3 mouse cellular contexts compared by ENCODE assay signal in genomic region chr15:44870934-44871333, GRCm38 (mm10).
A peak's percentile ranks its signal among the peaks of the same experiment; 100 is the strongest.
DNase-seq lines count a peak whose midpoint lies in the region; ATAC-seq and TF ChIP-seq lines count a peak whose summit lies in the region.
"Not testable (repeated sequence)": the region's sequence is repeated elsewhere in the genome, so short reads cannot be mapped to it uniquely, and the experiment has no call there.

No protein-coding gene starts in this region.

- H3K79me2 ChIP-seq in MEL (ENCODE audit: control insufficient read depth, insufficient read depth, low read length, poor library complexity) = not testable (repeated sequence)

- H3K4me2 ChIP-seq in midbrain, embryonic 11.5 days = not testable (repeated sequence)

- TF ChIP-seq POLR2A in MEL (IDR thresholded peaks at IDR 0.05; ENCODE audit: control insufficient read depth in 1 of 2, insufficient read depth in 1 of 2, low read depth in 1 of 2, low read length in 2 of 2, poor library complexity in 1 of 2) = not testable (repeated sequence)

- DNase-seq in ES-E14 (ENCODE audit: low read depth, low spot score); MEL (ENCODE audit: low read depth, low spot score): not testable (repeated sequence)
- DNase-seq in midbrain, embryonic 11.5 days (ENCODE audit: low spot score, missing footprints) = peak; percentile 45

- not testable (repeated sequence) for H3K27me3 ChIP-seq in MEL (ENCODE audit: control insufficient read depth in 1 of 2, insufficient read depth in 2 of 2, low read length in 2 of 2); midbrain, embryonic 11.5 days (ENCODE audit: control insufficient read depth, insufficient read depth, low read length)

- H3K4me1 ChIP-seq in ES-E14 (ENCODE audit: control insufficient read depth in 2 of 2, insufficient read depth in 2 of 2, low read length in 2 of 2, poor library complexity in 1 of 2); MEL (ENCODE audit: control insufficient read depth in 1 of 2, insufficient read depth in 2 of 2, low read length in 2 of 2); midbrain, embryonic 11.5 days (ENCODE audit: control insufficient read depth, insufficient read depth, low read length): not testable (repeated sequence)

- TF ChIP-seq CTCF in MEL (IDR thresholded peaks at IDR 0.05 in 2 of 3, conservative IDR thresholded peaks at IDR 0.05 in 1 of 3; ENCODE audit: control insufficient read depth in 1 of 3, insufficient read depth in 1 of 3, low read depth in 2 of 3, low read length in 3 of 3, poor library complexity in 1 of 3, severe bottlenecking in 1 of 3) = not testable (repeated sequence)

- not testable (repeated sequence) for H3K9me3 ChIP-seq in ES-E14 (ENCODE audit: control insufficient read depth, insufficient read depth, low read depth, low read length); MEL (replicated peaks; ENCODE audit: insufficient read depth, low read length); midbrain, embryonic 11.5 days (ENCODE audit: control insufficient read depth, low read length)

- H3K9ac ChIP-seq in ES-E14 (ENCODE audit: insufficient read depth, low read depth, low read length, poor library complexity, severe bottlenecking); MEL (ENCODE audit: control insufficient read depth, low read depth, low read length, poor library complexity, severe bottlenecking); midbrain, embryonic 11.5 days (ENCODE audit: low read length): not testable (repeated sequence)

- ATAC-seq in midbrain, embryonic 11.5 days (ENCODE audit: low FRiP score) = not testable (repeated sequence)

- 94% methylated on average over 2 of the region's 3 CpGs for WGBS in midbrain, embryonic 11.5 days

- H3K4me3 ChIP-seq in ES-E14 (ENCODE audit: insufficient read depth in 1 of 2, low read depth in 1 of 2, low read length in 2 of 2, poor library complexity in 1 of 2, severe bottlenecking in 1 of 2); MEL (ENCODE audit: control insufficient read depth in 1 of 2, insufficient read depth in 1 of 2, low read depth in 2 of 2, low read length in 2 of 2); midbrain, embryonic 11.5 days (ENCODE audit: low read depth, low read length): not testable (repeated sequence)

- not testable (repeated sequence) for H3K27ac ChIP-seq in ES-E14 (ENCODE audit: insufficient read depth, low read depth, low read length, poor library complexity, severe bottlenecking); MEL (ENCODE audit: control insufficient read depth, low read depth, low read length); midbrain, embryonic 11.5 days (ENCODE audit: low read depth, low read length)

- not testable (repeated sequence) for TF ChIP-seq RAD21 in MEL (IDR thresholded peaks at IDR 0.05; ENCODE audit: low read depth, low read length)

- not testable (repeated sequence) for TF ChIP-seq EP300 in MEL (IDR thresholded peaks at IDR 0.05; ENCODE audit: low read depth in 1 of 2, low read length in 2 of 2)

- in situ Hi-C loops in ES-E14 (cut with MboI; ENCODE audit: low sequenced_read_pairs in 2 of 2, unreplicated experiment in 2 of 2) = not testable (repeated sequence)

- not testable (repeated sequence) for H3K36me3 ChIP-seq in ES-E14 (ENCODE audit: control insufficient read depth, insufficient read depth, low read length, poor library complexity, severe bottlenecking); MEL (ENCODE audit: control insufficient read depth in 1 of 2, insufficient read depth in 2 of 2, low read length in 2 of 2); midbrain, embryonic 11.5 days (ENCODE audit: control insufficient read depth, insufficient read depth, low read length)

TF ChIP-seq in ES-E14, 5 proteins besides CTCF, POLR2A, EP300 and RAD21:
- TF ChIP-seq ZNF384 (IDR thresholded peaks at IDR 0.05; ENCODE audit: low read depth, low read length) = peak; percentile 73; the same call in 1 of the 2 replicates

TF ChIP-seq in MEL, 35 proteins besides CTCF, POLR2A, EP300 and RAD21:
- peak; percentile 61 for TF ChIP-seq ZNF384 (IDR thresholded peaks at IDR 0.05; ENCODE audit: low read depth, low read length)
